28 mouse cellular contexts compared by ENCODE assay signal in the genomic region with DNA sequence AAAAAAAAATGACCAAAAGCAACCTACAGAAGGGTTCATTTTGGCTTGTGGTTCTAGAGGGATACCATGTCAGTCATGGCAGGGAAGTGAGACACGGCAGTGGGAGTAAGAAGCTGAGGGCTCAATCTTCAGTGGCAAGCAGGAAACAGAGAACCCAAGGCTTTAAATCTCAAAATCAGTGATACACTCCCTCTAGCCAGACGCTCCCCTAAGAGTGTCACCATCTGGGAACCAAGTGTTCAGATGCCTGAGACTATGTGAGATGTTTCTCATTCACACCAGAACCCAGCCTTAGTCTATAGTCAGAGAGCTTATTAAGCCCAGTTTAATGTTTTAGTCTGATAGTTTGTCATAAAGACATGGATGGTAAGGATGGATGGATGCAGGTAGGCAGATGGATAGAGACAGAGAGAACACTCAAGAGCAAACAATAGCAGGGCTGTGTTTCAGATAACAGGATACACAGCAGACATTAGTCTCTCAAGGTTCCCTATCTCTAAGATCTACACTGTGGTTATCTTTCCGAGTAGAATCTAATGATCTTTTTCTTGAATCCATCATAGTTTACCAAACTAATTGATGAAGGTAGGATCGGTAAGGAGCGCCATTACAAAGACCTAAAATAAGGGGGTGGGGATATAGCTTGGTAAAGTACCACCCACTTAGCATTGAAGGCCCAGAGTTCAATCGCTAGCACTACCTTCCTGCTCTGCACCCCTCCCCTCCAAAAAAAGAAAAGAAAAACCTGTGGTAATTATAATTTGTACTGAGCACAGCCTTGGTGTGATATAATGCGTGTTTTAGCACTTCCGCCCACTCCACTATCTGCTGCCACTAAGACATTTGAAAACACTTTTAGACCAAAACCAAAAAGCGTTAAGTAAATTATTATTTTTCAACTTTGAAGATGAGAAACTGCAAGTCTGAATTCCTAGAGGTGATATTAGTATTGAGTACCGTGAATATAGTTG. TPM values are rescaled to one million over a fixed set of nuclear protein-coding genes. Genes with fewer than 3 reads are reported as not detected.
A peak's percentile ranks its signal among the peaks of the same experiment; 100 is the strongest.
DNase-seq lines count a peak whose midpoint lies in the region; ATAC-seq and TF ChIP-seq lines count a peak whose summit lies in the region.
"Had no signal": no experiment of that assay in that cellular context is flagged by ENCODE, and none has a peak within 500 bp of the region (broad histone marks: within the 10 kb centered on the region; RNA-seq: fewer than 3 reads in every experiment).

No protein-coding gene starts in this region.

- no peak for TF ChIP-seq CTCF in layer of hippocampus, adult 2 months (conservative IDR thresholded peaks at IDR 0.05)

- DNase-seq in frontal cortex, postnatal 25 days (ENCODE audit: low spot score in 2 of 2), result no peak
- no peak for DNase-seq in layer of hippocampus, adult 2 months (ENCODE audit: low spot score in 2 of 2)
- DNase-seq in layer of hippocampus, adult 11-12 months (ENCODE audit: low spot score), result no peak
- DNase-seq in CD4-positive, CD25-positive, alpha-beta regulatory T cell, adult 2 months (ENCODE audit: low read depth, low spot score), result peak; percentile 4
- no peak for DNase-seq in B cell, adult 2 months
- DNase-seq: adrenal gland, postnatal 10 days; adrenal gland, postnatal 36 days; cerebellum, adult 11 months; cerebellum, adult 2 months; cerebellum, adult 9-11 months; cerebellum, postnatal 25 days; forebrain, postnatal 0 days; gastrocnemius, postnatal 10 days; gastrocnemius, postnatal 36 days; heart, postnatal 10 days; heart, postnatal 36 days had no signal

- ATAC-seq in frontal cortex, adult (ENCODE audit: low TSS enrichment), result peak; percentile 72
- peak; percentile 61 for ATAC-seq in inflammation-experienced regulatory T-cells, adult 6 months
- ATAC-seq: activated CD4-positive, CD25-positive, alpha-beta regulatory T cell, adult 4 months; forebrain, embryonic 14.5 days; forebrain, postnatal 0 days; hindbrain, embryonic 16.5 days had no signal

- H3K4me3 ChIP-seq in layer of hippocampus, adult 2 months, result no peak overlapping the region
- H3K4me3 ChIP-seq: embryonic facial prominence, embryonic 12.5 days; embryonic facial prominence, embryonic 15.5 days; heart, embryonic 12.5 days; heart, embryonic 15.5 days; hindbrain, embryonic 10.5 days; hindbrain, embryonic 13.5 days had no signal

- peak overlapping the region; percentile 71 for H3K27ac ChIP-seq in layer of hippocampus, adult 2 months
- H3K27ac ChIP-seq: embryonic facial prominence, embryonic 12.5 days; embryonic facial prominence, embryonic 15.5 days; heart, embryonic 15.5 days; hindbrain, embryonic 10.5 days; hindbrain, embryonic 13.5 days had no signal

RNA-seq across cellular contexts. Expression of gene Shld1, which starts 47.2 kb away (rescaled TPM):
- total RNA-seq in layer of hippocampus, adult 2 months (2021), result 10 to 100 TPM in 1 of 2 experiments, 1 to 10 TPM in 1; 9.7 to 11.0 TPM
- polyA plus RNA-seq in inflammation-experienced regulatory T-cells, adult 6 months (2017; shearing (Covaris generic)), result 10 to 100 TPM; 14.9 to 43.3 (median 35.0) TPM

RNA-seq across cellular contexts. Expression of gene Chgb, which starts 47.2 kb away (rescaled TPM):
- 100 to 1,000 TPM; 339 to 356 TPM for total RNA-seq in layer of hippocampus, adult 2 months (2021)
- polyA plus RNA-seq in inflammation-experienced regulatory T-cells, adult 6 months (2017; shearing (Covaris generic)), result under 1 TPM in 1 of 3 experiments, not detected in 2; 0.28 TPM
- total RNA-seq: granulocyte monocyte progenitor cell, adult 5-6 weeks had no signal
